Mouse (Mus musculus) MEL (cell line): ENCODE data around the gene Srsf6. TPM values are rescaled to one million over a fixed set of nuclear protein-coding genes. Genes with fewer than 3 reads are reported as not detected.

Source experiments
- DNase-seq: peaks from one replicate; pipeline ENCODE4 v3.0.0; 2011; ENCODE audit warnings: low read depth, low spot score
- H3K27ac ChIP-seq: 2 replicates; pipeline ENCODE4 v1.5.1; 2012; ENCODE audit warnings: low read depth, mild to moderate bottlenecking, control low read depth, low read length, moderate library complexity; ENCODE audit not compliant: control insufficient read depth
- H3K27me3 ChIP-seq, 2 experiments: fragments of 150-350 bp in 1 of 2; sonication (generic) in 1 of 2; 2 replicates each; pipeline ENCODE4 v1.6.1; 2012; ENCODE audit warnings: low read length in 2 of 2, mild to moderate bottlenecking in 2 of 2, improper control_type of control experiment in 1 of 2, moderate library complexity in 1 of 2; ENCODE audit not compliant: insufficient read depth in 2 of 2, control insufficient read depth in 1 of 2
- H3K36me3 ChIP-seq, 2 experiments: 2 replicates each; pipeline ENCODE4 v1.6.1; 2012 to 2014; ENCODE audit warnings: low read length in 2 of 2, improper control_type of control experiment in 1 of 2, inconsistent platforms in 1 of 2, mild to moderate bottlenecking in 1 of 2; ENCODE audit not compliant: insufficient read depth in 2 of 2, control insufficient read depth in 1 of 2
- H3K4me1 ChIP-seq, 2 experiments: fragments of 150-350 bp in 1 of 2; sonication (generic) in 1 of 2; 2 replicates each; pipeline ENCODE4 v1.6.1; 2012; ENCODE audit warnings: low read length in 2 of 2, improper control_type of control experiment in 1 of 2, mild to moderate bottlenecking in 1 of 2; ENCODE audit not compliant: insufficient read depth in 2 of 2, control insufficient read depth in 1 of 2
- H3K4me3 ChIP-seq, 2 experiments: fragments of 150-350 bp in 1 of 2; sonication (generic) in 1 of 2; 2 replicates each; pipeline ENCODE4 v1.5.1; 2012; ENCODE audit warnings: low read depth in 2 of 2, low read length in 2 of 2, mild to moderate bottlenecking in 2 of 2, moderate library complexity in 2 of 2, control low read depth in 1 of 2, improper control_type of control experiment in 1 of 2; ENCODE audit not compliant: control insufficient read depth in 1 of 2, insufficient read depth in 1 of 2
- H3K79me2 ChIP-seq: 2 replicates; pipeline ENCODE4 v1.6.1; 2012; ENCODE audit warnings: mild to moderate bottlenecking, low read length, moderate library complexity; ENCODE audit not compliant: control insufficient read depth, poor library complexity, insufficient read depth
- H3K9ac ChIP-seq: 2 replicates; pipeline ENCODE4 v1.6.1; 2012; ENCODE audit warnings: low read depth, mild to moderate bottlenecking, control low read depth, low read length, moderate library complexity; ENCODE audit not compliant: control insufficient read depth, poor library complexity, severe bottlenecking
- H3K9me3 ChIP-seq: fragments of 150-350 bp; sonication (generic); replicated peaks from 2 replicates; pipeline ENCODE4 v1.6.1; 2012; ENCODE audit warnings: mild to moderate bottlenecking, low read length, improper control_type of control experiment, moderate library complexity; ENCODE audit not compliant: insufficient read depth
- CHD1 ChIP-seq: IDR thresholded peaks from 2 replicates; pipeline ENCODE4 v1.6.1; 2012; ENCODE audit warnings: low read depth, mild to moderate bottlenecking, inconsistent platforms, low read length, improper control_type of control experiment
- CHD2 ChIP-seq: IDR thresholded peaks from 2 replicates; pipeline ENCODE4 v1.6.1; 2011; ENCODE audit warnings: low read length, improper control_type of control experiment
- CTCF ChIP-seq, 3 experiments: IDR thresholded peaks in 2 of 3; conservative IDR thresholded peaks in 1 of 3; 2 replicates each; pipeline ENCODE4 v1.5.1; 2011 to 2012; ENCODE audit warnings: low read length in 3 of 3, low read depth in 2 of 3, mild to moderate bottlenecking in 2 of 3, improper control_type of control experiment in 1 of 3, inconsistent platforms in 1 of 3, mixed read lengths in 1 of 3, moderate library complexity in 1 of 3; ENCODE audit not compliant: control insufficient read depth in 1 of 3, insufficient read depth in 1 of 3, poor library complexity in 1 of 3, severe bottlenecking in 1 of 3
- E2F4 ChIP-seq: IDR thresholded peaks from 2 replicates; pipeline ENCODE4 v1.6.1; 2011; ENCODE audit warnings: low read depth, low read length, improper control_type of control experiment, borderline replicate concordance
- ETS1 ChIP-seq: IDR thresholded peaks from 2 replicates; pipeline ENCODE4 v1.6.1; 2012; ENCODE audit warnings: low read depth, mild to moderate bottlenecking, inconsistent platforms, low read length, improper control_type of control experiment, moderate library complexity
- GATA1 ChIP-seq: IDR thresholded peaks from 2 replicates; pipeline ENCODE4 v1.6.1; 2011; ENCODE audit warnings: low read depth, low read length, improper control_type of control experiment
- MAFK ChIP-seq: IDR thresholded peaks from 2 replicates; pipeline ENCODE4 v1.6.1; 2011; ENCODE audit warnings: low read depth, mild to moderate bottlenecking, low read length, improper control_type of control experiment, borderline replicate concordance
- MAX ChIP-seq: IDR thresholded peaks from 2 replicates; pipeline ENCODE4 v1.6.1; 2011; ENCODE audit warnings: low read length, improper control_type of control experiment
- MXI1 ChIP-seq: IDR thresholded peaks from 2 replicates; pipeline ENCODE4 v1.6.1; 2011; ENCODE audit warnings: mild to moderate bottlenecking, low read depth, low read length, improper control_type of control experiment
- MYB ChIP-seq: IDR thresholded peaks from 2 replicates; pipeline ENCODE4 v1.6.1; 2011; ENCODE audit warnings: mild to moderate bottlenecking, low read depth, low read length, improper control_type of control experiment
- NELFE ChIP-seq: IDR thresholded peaks from 2 replicates; pipeline ENCODE4 v1.6.1; 2011; ENCODE audit warnings: low read depth, low read length, improper control_type of control experiment
- NRF1 ChIP-seq: IDR thresholded peaks from 2 replicates; pipeline ENCODE4 v1.6.1; 2014; ENCODE audit warnings: low read depth, mild to moderate bottlenecking, inconsistent platforms, low read length, improper control_type of control experiment, moderate library complexity; ENCODE audit not compliant: poor library complexity, insufficient read depth, severe bottlenecking
- RAD21 ChIP-seq: IDR thresholded peaks from 2 replicates; pipeline ENCODE4 v1.6.1; 2011; ENCODE audit warnings: mild to moderate bottlenecking, low read depth, low read length, improper control_type of control experiment
- RCOR1 ChIP-seq: IDR thresholded peaks from 2 replicates; pipeline ENCODE4 v1.6.1; 2012; ENCODE audit warnings: low read depth, mild to moderate bottlenecking, inconsistent platforms, low read length, improper control_type of control experiment
- SIN3A ChIP-seq: IDR thresholded peaks from 2 replicates; pipeline ENCODE4 v1.6.1; 2012; ENCODE audit warnings: low read length, improper control_type of control experiment, inconsistent platforms
- SMC3 ChIP-seq: IDR thresholded peaks from 2 replicates; pipeline ENCODE4 v1.6.1; 2011; ENCODE audit warnings: low read depth, low read length, improper control_type of control experiment
- TBP ChIP-seq: IDR thresholded peaks from 2 replicates; pipeline ENCODE4 v1.8.0; 2011; ENCODE audit warnings: low read depth, low read length, improper control_type of control experiment
- TCF12 ChIP-seq: IDR thresholded peaks from 2 replicates; pipeline ENCODE4 v1.6.1; 2014; ENCODE audit warnings: low read depth, mild to moderate bottlenecking, inconsistent platforms, low read length, improper control_type of control experiment, moderate library complexity
- UBTF ChIP-seq: IDR thresholded peaks from 2 replicates; pipeline ENCODE4 v1.6.1; 2012; ENCODE audit warnings: low read depth, mild to moderate bottlenecking, inconsistent platforms, low read length, improper control_type of control experiment, moderate library complexity, borderline replicate concordance; ENCODE audit not compliant: insufficient read depth
- USF2 ChIP-seq, 2 experiments: IDR thresholded peaks; 2 replicates each; pipeline ENCODE4 v1.6.1; 2011 to 2012; ENCODE audit warnings: improper control_type of control experiment in 2 of 2, low read length in 2 of 2, borderline replicate concordance in 1 of 2, inconsistent platforms in 1 of 2, low read depth in 1 of 2, mild to moderate bottlenecking in 1 of 2; ENCODE audit not compliant: insufficient read depth in 1 of 2
- ZC3H11A ChIP-seq: IDR thresholded peaks from 2 replicates; pipeline ENCODE4 v1.6.1; 2012; ENCODE audit warnings: low read depth, mild to moderate bottlenecking, inconsistent platforms, low read length, improper control_type of control experiment
- ZMIZ1 ChIP-seq: IDR thresholded peaks from 2 replicates; pipeline ENCODE4 v1.6.1; 2012; ENCODE audit warnings: low read depth, mild to moderate bottlenecking, inconsistent platforms, low read length, improper control_type of control experiment, moderate library complexity
- ZNF384 ChIP-seq: IDR thresholded peaks from 2 replicates; pipeline ENCODE4 v1.6.1; 2012; ENCODE audit warnings: low read depth, mild to moderate bottlenecking, inconsistent platforms, low read length, improper control_type of control experiment
- polyA plus RNA-seq, 2 experiments: library from polyadenylated mRNA; stranded (reverse) in 1 of 2; unstranded in 1 of 2; fragments of >175 nt in 1 of 2; fragments of >200 nt in 1 of 2; gene quantifications; 2 replicates each; pipeline versions ENCODE4 v1.2.1 to v1.2.4; 2012; ENCODE audit warnings: low replicate concordance in 2 of 2, low read depth in 1 of 2; ENCODE audit not compliant: insufficient read length in 2 of 2, insufficient read depth in 1 of 2, missing spikeins in 1 of 2
- total RNA-seq: library from RNA; depleted of rRNA; stranded (reverse); fragments of 300-350 nt; gene quantifications from 2 replicates; pipeline ENCODE4 v1.2.3, GENCODE M21; 2012

Gene Srsf6
- total and polyA plus RNA-seq, 3 experiments, result 69.2 to 284 (median 173) TPM

DNA sequence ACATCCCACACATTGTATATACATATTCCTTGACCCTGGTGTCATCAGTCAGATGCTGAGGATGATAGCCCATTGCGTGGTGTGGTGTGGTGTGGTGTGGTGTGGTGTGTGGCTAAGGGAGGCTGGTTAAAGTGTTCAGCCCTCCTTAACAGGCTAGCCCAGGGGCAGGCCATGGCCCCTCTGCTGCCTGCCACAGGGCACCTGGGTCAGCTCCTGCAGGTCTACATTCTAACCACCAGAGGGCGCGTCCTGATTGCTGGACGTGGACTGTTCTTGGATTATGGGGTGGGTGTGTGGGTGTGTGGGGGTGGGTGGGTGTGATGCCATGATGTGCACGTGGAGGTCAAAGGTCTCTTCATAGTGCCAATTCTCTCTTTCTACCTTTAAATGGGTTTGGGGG is 37.0 kb downstream of the Srsf6 start:
- Histone ChIP-seq H3K9ac (no peak overlapping the region), H3K27me3 (no peaks in the 10 kb centered on the region), H3K36me3 (no peaks in the 10 kb centered on the region), H3K79me2 (no peaks in the 10 kb centered on the region), H3K27ac (no peak overlapping the region)
- DNase-seq, result peak; percentile 48
- TF ChIP-seq ZNF384, result no peak
- no peak for TF ChIP-seq CHD2
- no peak for TF ChIP-seq ZMIZ1
- no peak for TF ChIP-seq MXI1
- TF ChIP-seq MYB, result no peak
- peak; percentile 29; the same call in 1 of the 2 replicates for TF ChIP-seq ZC3H11A
- TF ChIP-seq RAD21, result peak; percentile 48
- no peak for TF ChIP-seq E2F4
- no peak for TF ChIP-seq NELFE
- no peak for TF ChIP-seq UBTF
- no peak for TF ChIP-seq TCF12
- no peak for TF ChIP-seq TBP
- TF ChIP-seq NRF1, result no peak
- TF ChIP-seq GATA1, result no peak
- TF ChIP-seq SMC3, result peak; percentile 69
- TF ChIP-seq RCOR1, result no peak
- no peak for TF ChIP-seq MAX
- no peak for TF ChIP-seq MAFK
- TF ChIP-seq SIN3A, result no peak
- no peak for TF ChIP-seq ETS1
- peak; percentile 64 to 85 (median 71) for TF ChIP-seq CTCF (IDR thresholded peaks at IDR 0.05 in 2 of 3, conservative IDR thresholded peaks at IDR 0.05 in 1 of 3; ENCODE audit: control insufficient read depth in 1 of 3, insufficient read depth in 1 of 3, low read depth in 2 of 3, low read length in 3 of 3, poor library complexity in 1 of 3, severe bottlenecking in 1 of 3)
- no peak for TF ChIP-seq USF2 (IDR thresholded peaks at IDR 0.05; ENCODE audit: borderline replicate concordance in 1 of 2, insufficient read depth in 1 of 2, low read depth in 1 of 2, low read length in 2 of 2)
- TF ChIP-seq CHD1, result no peak
- TF ChIP-seq, all 39 proteins: peak for 4
- Histone ChIP-seq H3K9me3 (no peaks in the 10 kb centered on the region), H3K4me1 (no peaks in the 10 kb centered on the region), H3K4me3 (no peak overlapping the region)

- Histone ChIP-seq H3K27me3 (no peaks in the 10 kb centered on the region), H3K36me3 (no peaks in the 10 kb centered on the region), H3K4me1 (no peaks in the 10 kb centered on the region), H3K4me3 (no peak overlapping the region), H3K27ac (no peak overlapping the region), H3K9ac (no peak overlapping the region), H3K9me3 (no peaks in the 10 kb centered on the region), H3K79me2 (no peaks in the 10 kb centered on the region)
- DNase-seq, result no peak
- TF ChIP-seq RCOR1, result no peak
- no peak for TF ChIP-seq UBTF
- no peak for TF ChIP-seq SMC3
- no peak for TF ChIP-seq ZMIZ1
These were observed 37.8 kb downstream of the Srsf6 start for GRCm38 (mm10) chr2:162969101-162969500.
